Mouse (Mus musculus) brain, adult 2 months (tissue): ENCODE measurements at regions not wholly inside any gene's neighbourhood (a gene's known extent, or its start where the extent isn't known, plus 50 kb on each side); places are given as distances from the start of the nearest gene placed in this dataset.
A peak's percentile ranks its signal among the peaks of the same experiment; 100 is the strongest.

Experiments
- DNase-seq: peaks from one replicate; pipeline ENCODE4 v3.0.0; 2011; ENCODE audit warnings: low read depth, low spot score

- no peak for DNase-seq
Measured at GRCm38 (mm10) chr3:3746542-3746941, 2004.1 kb upstream of the Gm8797 start.

GRCm38 (mm10) chr3:3751596-3752251 lies 1998.9 kb upstream of the Gm8797 start:
- peak; percentile 39 for DNase-seq

GRCm38 (mm10) chr3:3761346-3761745 lies 1989.3 kb upstream of the Gm8797 start:
- no peak for DNase-seq

GRCm38 (mm10) chr3:3784200-3784599 lies 1966.4 kb upstream of the Gm8797 start:
- DNase-seq, result peak; percentile 1

- peak; percentile 3 for DNase-seq
Measured at GRCm38 (mm10) chr3:3786039-3786438, 1964.6 kb upstream of the Gm8797 start.

GRCm38 (mm10) chr3:3807821-3808220 lies 1942.8 kb upstream of the Gm8797 start:
- DNase-seq, result peak; percentile 46

GRCm38 (mm10) chr3:3829020-3829419 lies 1921.6 kb upstream of the Gm8797 start:
- DNase-seq, result no peak

- DNase-seq, result no peak
Measured at GRCm38 (mm10) chr3:3831411-3832286, 1919.0 kb upstream of the Gm8797 start.
